In genomic region chr6:147507186-147507585, GRCm38 (mm10) we compare ENCODE assay signal across 11 mouse cellular contexts.
"Had no signal": no experiment of that assay in that cellular context is flagged by ENCODE, and none has a peak within 500 bp of the region (broad histone marks: within the 10 kb centered on the region; RNA-seq: fewer than 3 reads in every experiment).

No protein-coding gene starts in this region.

- H3K36me3 ChIP-seq: limb, embryonic 10.5 days; liver, embryonic 12.5 days; midbrain, embryonic 10.5 days; neural tube, embryonic 12.5 days had no signal

- H3K9me3 ChIP-seq: limb, embryonic 10.5 days; liver, embryonic 12.5 days; midbrain, embryonic 10.5 days; neural tube, embryonic 12.5 days had no signal

- H3K9ac ChIP-seq: liver, embryonic 12.5 days; lung, embryonic 14.5 days; neural tube, embryonic 12.5 days had no signal

- H3K4me3 ChIP-seq: left cerebral cortex, adult 2 months; limb, embryonic 10.5 days; liver, embryonic 12.5 days; midbrain, embryonic 10.5 days; neural tube, embryonic 12.5 days had no signal

- ATAC-seq: liver, embryonic 12.5 days had no signal

- H3K27ac ChIP-seq: left cerebral cortex, adult 2 months; limb, embryonic 10.5 days; liver, embryonic 12.5 days; midbrain, embryonic 10.5 days; neural tube, embryonic 12.5 days; stomach, postnatal 0 days had no signal

- H3K27me3 ChIP-seq: liver, embryonic 12.5 days; neural tube, embryonic 12.5 days had no signal

- H3K4me2 ChIP-seq: liver, embryonic 12.5 days; neural tube, embryonic 12.5 days had no signal

- H3K4me1 ChIP-seq: limb, embryonic 10.5 days; liver, embryonic 12.5 days; midbrain, embryonic 10.5 days; neural tube, embryonic 12.5 days had no signal

- DNase-seq: lung, embryonic 14.5 days; lung, postnatal 10 days; lung, postnatal 4 days; midbrain, embryonic 14.5 days; thymus, postnatal 4 days had no signal
